Mouse (Mus musculus): ENCODE data around the gene Klc3. TPM values are rescaled to one million over a fixed set of nuclear protein-coding genes. Genes with fewer than 3 reads are reported as not detected.

The Klc3 gene
- total and polyA plus RNA-seq, 2 experiments from 2014 or later: 2.3 to 2.7 TPM

GRCm38 (mm10) chr7:19358634-19359033 is 45.3 kb downstream of the Klc3 start:
- no peak for DNase-seq (ENCODE audit: low spot score)
- peak overlapping the region; percentile 72 for H3K4me3 ChIP-seq (ENCODE audit: low read length)
- H3K36me3 ChIP-seq (ENCODE audit: insufficient read depth, low read length): peaks cover 13% of the 10 kb centered on the region
- peak overlapping the region; percentile 63 for H3K9ac ChIP-seq (replicated peaks; ENCODE audit: low read length)
- peak overlapping the region; percentile 85 for H3K4me2 ChIP-seq (ENCODE audit: low read depth, low read length)
- H3K27me3 ChIP-seq (ENCODE audit: insufficient read depth, low read length): no peaks in the 10 kb centered on the region
- TF ChIP-seq CTCF (IDR thresholded peaks at IDR 0.05; ENCODE audit: low read depth): no peak
- H3K4me1 ChIP-seq (ENCODE audit: insufficient read depth, low read length): peaks cover 8% of the 10 kb centered on the region; the same call in 1 of the 2 replicates
- no peaks in the 10 kb centered on the region for H3K9me3 ChIP-seq (ENCODE audit: low read length)
- WGBS: 22% methylated on average over 13 of the region's 13 CpGs
- ATAC-seq: no peak
- H3K27ac ChIP-seq: no peak overlapping the region

- ATAC-seq: no peak
- no peaks in the 10 kb centered on the region for H3K27me3 ChIP-seq (ENCODE audit: insufficient read depth, low read length)
- H3K27ac ChIP-seq: no peak overlapping the region
- no peak for DNase-seq (ENCODE audit: low spot score)
- 0 out of 2 replicates have a peak overlapping the region, but pooled peaks have one; percentile 63 for H3K9ac ChIP-seq (replicated peaks; ENCODE audit: low read length)
- no peaks in the 10 kb centered on the region for H3K9me3 ChIP-seq (ENCODE audit: low read length)
- peak overlapping the region; percentile 85; the same call in 1 of the 2 replicates for H3K4me2 ChIP-seq (ENCODE audit: low read depth, low read length)
- WGBS: 90% methylated on average over 25 of the region's 25 CpGs
- H3K4me3 ChIP-seq (ENCODE audit: low read length): no peak overlapping the region
- no peak for TF ChIP-seq CTCF (IDR thresholded peaks at IDR 0.05; ENCODE audit: low read depth)
- peaks cover 16% of the 10 kb centered on the region for H3K36me3 ChIP-seq (ENCODE audit: insufficient read depth, low read length)
- H3K4me1 ChIP-seq (ENCODE audit: insufficient read depth, low read length): peaks cover 8% of the 10 kb centered on the region; the same call in 1 of the 2 replicates
These were observed 46.2 kb downstream of the Klc3 start for GRCm38 (mm10) chr7:19357381-19358375.

GRCm38 (mm10) chr7:19356311-19356710 is 47.6 kb downstream of the Klc3 start:
- H3K9ac ChIP-seq (replicated peaks; ENCODE audit: low read length): no peak overlapping the region
- DNase-seq (ENCODE audit: low spot score) (no peak), ATAC-seq (no peak)
- H3K27ac ChIP-seq: no peak overlapping the region
- peaks cover 22% of the 10 kb centered on the region for H3K36me3 ChIP-seq (ENCODE audit: insufficient read depth, low read length)
- WGBS: 64% methylated on average over 10 of the region's 10 CpGs
- H3K4me2 ChIP-seq (ENCODE audit: low read depth, low read length): no peak overlapping the region
- H3K27me3 ChIP-seq (ENCODE audit: insufficient read depth, low read length): no peaks in the 10 kb centered on the region
- no peaks in the 10 kb centered on the region for H3K9me3 ChIP-seq (ENCODE audit: low read length)
- peaks cover 8% of the 10 kb centered on the region; the same call in 1 of the 2 replicates for H3K4me1 ChIP-seq (ENCODE audit: insufficient read depth, low read length)
- no peak overlapping the region for H3K4me3 ChIP-seq (ENCODE audit: low read length)
- no peak for TF ChIP-seq CTCF (IDR thresholded peaks at IDR 0.05; ENCODE audit: low read depth)

- no peak overlapping the region for H3K4me3 ChIP-seq (ENCODE audit: low read length)
- 91% methylated on average over 5 of the region's 5 CpGs for WGBS
- peaks cover 8% of the 10 kb centered on the region; the same call in 1 of the 2 replicates for H3K4me1 ChIP-seq (ENCODE audit: insufficient read depth, low read length)
- no peak for DNase-seq (ENCODE audit: low spot score)
- H3K27ac ChIP-seq: no peak overlapping the region
- H3K4me2 ChIP-seq (ENCODE audit: low read depth, low read length): no peak overlapping the region
- H3K36me3 ChIP-seq (ENCODE audit: insufficient read depth, low read length): peaks cover 22% of the 10 kb centered on the region
- H3K9me3 ChIP-seq (ENCODE audit: low read length): no peaks in the 10 kb centered on the region
- H3K27me3 ChIP-seq (ENCODE audit: insufficient read depth, low read length): no peaks in the 10 kb centered on the region
- no peak for TF ChIP-seq CTCF (IDR thresholded peaks at IDR 0.05; ENCODE audit: low read depth)
- ATAC-seq: no peak
- H3K9ac ChIP-seq (replicated peaks; ENCODE audit: low read length): no peak overlapping the region
These were observed 48.9 kb downstream of the Klc3 start for GRCm38 (mm10) chr7:19354991-19355390.

- no peak overlapping the region for H3K27ac ChIP-seq
- no peak for TF ChIP-seq CTCF (IDR thresholded peaks at IDR 0.05; ENCODE audit: low read depth)
- H3K4me3 ChIP-seq (ENCODE audit: low read length): no peak overlapping the region
- WGBS: 94% methylated on average over 8 of the region's 8 CpGs
- ATAC-seq (no peak), DNase-seq (ENCODE audit: low spot score) (no peak)
- H3K36me3 ChIP-seq (ENCODE audit: insufficient read depth, low read length): peaks cover 23% of the 10 kb centered on the region; the same call in 1 of the 2 replicates
- no peaks in the 10 kb centered on the region for H3K9me3 ChIP-seq (ENCODE audit: low read length)
- peaks cover 7% of the 10 kb centered on the region; the same call in 1 of the 2 replicates for H3K4me1 ChIP-seq (ENCODE audit: insufficient read depth, low read length)
- H3K4me2 ChIP-seq (ENCODE audit: low read depth, low read length): no peak overlapping the region
- H3K9ac ChIP-seq (replicated peaks; ENCODE audit: low read length): no peak overlapping the region
- H3K27me3 ChIP-seq (ENCODE audit: insufficient read depth, low read length): no peaks in the 10 kb centered on the region
These were observed 53.7 kb downstream of the Klc3 start for GRCm38 (mm10) chr7:19350221-19350620.

GRCm38 (mm10) chr7:19349188-19349915 is 54.6 kb downstream of the Klc3 start:
- Histone ChIP-seq H3K4me2 (ENCODE audit: low read depth, low read length) (no peak overlapping the region), H3K4me1 (ENCODE audit: insufficient read depth, low read length) (peaks cover 7% of the 10 kb centered on the region; the same call in 1 of the 2 replicates), H3K9me3 (ENCODE audit: low read length) (no peaks in the 10 kb centered on the region), H3K27me3 (ENCODE audit: insufficient read depth, low read length) (no peaks in the 10 kb centered on the region), H3K36me3 (ENCODE audit: insufficient read depth, low read length) (peaks cover 17% of the 10 kb centered on the region; the same call in 1 of the 2 replicates), H3K4me3 (ENCODE audit: low read length) (no peak overlapping the region), H3K9ac (replicated peaks; ENCODE audit: low read length) (no peak overlapping the region), H3K27ac (no peak overlapping the region)
- DNase-seq (ENCODE audit: low spot score): no peak
- 91% methylated on average over 13 of the region's 13 CpGs for WGBS
- no peak for ATAC-seq
- no peak for TF ChIP-seq CTCF (IDR thresholded peaks at IDR 0.05; ENCODE audit: low read depth)

Data from hindbrain, postnatal 0 days (tissue).